Mouse (Mus musculus): ENCODE data around the gene Zfp286. TPM values are rescaled to one million over a fixed set of nuclear protein-coding genes. Genes with fewer than 3 reads are reported as not detected.
A peak's percentile ranks its signal among the peaks of the same experiment; 100 is the strongest.
"Not testable (repeated sequence)": the region's sequence is repeated elsewhere in the genome, so short reads cannot be mapped to it uniquely, and the experiment has no call there.

Gene Zfp286
- polyA plus RNA-seq, 1 experiment from 2014 or later = 31.2 TPM

GRCm38 (mm10) chr11:62760755-62761457 lies 28.4 kb downstream of the Zfp286 start:
- peaks cover 9% of the 10 kb centered on the region for H3K27me3 ChIP-seq
- no peak for ATAC-seq (ENCODE audit: low FRiP score)
- WGBS = 78% methylated on average over 9 of the region's 9 CpGs
- no peak overlapping the region for H3K9ac ChIP-seq
- no peaks in the 10 kb centered on the region for H3K36me3 ChIP-seq
- H3K4me1 ChIP-seq = peaks cover 8% of the 10 kb centered on the region; the same call in 1 of the 2 replicates
- no peak overlapping the region for H3K27ac ChIP-seq
- no peak overlapping the region for H3K4me3 ChIP-seq
- no peaks in the 10 kb centered on the region for H3K9me3 ChIP-seq (replicated peaks)
- H3K4me2 ChIP-seq (replicated peaks) = no peak overlapping the region

DNA sequence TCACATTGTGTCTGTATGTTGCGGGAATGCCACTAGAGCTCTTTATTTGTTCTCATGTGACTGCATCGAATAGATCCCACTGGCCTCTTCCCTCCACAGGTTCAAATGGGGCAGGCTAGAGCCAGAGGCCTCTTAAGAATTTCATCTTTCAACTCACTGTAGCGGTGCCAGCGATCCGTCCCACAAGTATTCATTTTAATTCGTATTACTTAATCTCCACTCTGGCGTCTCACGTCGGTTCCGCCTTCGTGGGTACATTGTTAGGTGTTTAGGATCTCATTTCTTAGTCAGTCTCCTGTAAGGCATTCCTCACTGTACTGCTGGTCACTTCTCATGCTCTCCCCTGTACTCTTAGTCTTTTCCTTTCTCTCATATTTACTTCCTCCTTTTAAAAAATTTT lies 30.8 kb downstream of the Zfp286 start:
- Histone ChIP-seq H3K9ac (no peak overlapping the region), H3K36me3 (no peaks in the 10 kb centered on the region), H3K27me3 (peaks cover 15% of the 10 kb centered on the region), H3K27ac (no peak overlapping the region), H3K4me3 (no peak overlapping the region), H3K9me3 (replicated peaks) (no peaks in the 10 kb centered on the region), H3K4me1 (peaks cover 8% of the 10 kb centered on the region; the same call in 1 of the 2 replicates), H3K4me2 (replicated peaks) (no peak overlapping the region)
- 90% methylated on average over 11 of the region's 11 CpGs for WGBS
- no peak for ATAC-seq (ENCODE audit: low FRiP score)

- Histone ChIP-seq H3K36me3 (no peaks in the 10 kb centered on the region), H3K9ac (no peak overlapping the region), H3K4me2 (replicated peaks) (no peak overlapping the region), H3K9me3 (replicated peaks) (no peaks in the 10 kb centered on the region), H3K27ac (no peak overlapping the region), H3K4me3 (no peak overlapping the region), H3K27me3 (peaks cover 15% of the 10 kb centered on the region), H3K4me1 (peaks cover 8% of the 10 kb centered on the region; the same call in 1 of the 2 replicates)
- WGBS = 77% methylated on average over 6 of the region's 6 CpGs
- ATAC-seq (ENCODE audit: low FRiP score) = no peak
Observed at GRCm38 (mm10) chr11:62757906-62758305, 31.4 kb downstream of the Zfp286 start.

GRCm38 (mm10) chr11:62757143-62757507 lies 32.1 kb downstream of the Zfp286 start:
- H3K36me3 ChIP-seq = no peaks in the 10 kb centered on the region
- peak overlapping the region; percentile 51 for H3K4me2 ChIP-seq (replicated peaks)
- peak overlapping the region; percentile 51; the same call in 1 of the 2 replicates for H3K9ac ChIP-seq
- 8% methylated on average over 7 of the region's 7 CpGs for WGBS
- H3K9me3 ChIP-seq (replicated peaks) = no peaks in the 10 kb centered on the region
- peak; percentile 71 for ATAC-seq (ENCODE audit: low FRiP score)
- peaks cover 8% of the 10 kb centered on the region; the same call in 1 of the 2 replicates for H3K4me1 ChIP-seq
- H3K4me3 ChIP-seq = peak overlapping the region; percentile 28
- H3K27ac ChIP-seq = no peak overlapping the region
- peaks cover 15% of the 10 kb centered on the region for H3K27me3 ChIP-seq

- H3K4me2 ChIP-seq (replicated peaks) = peak overlapping the region; percentile 51
- no peaks in the 10 kb centered on the region for H3K36me3 ChIP-seq
- WGBS = 7% methylated on average over 36 of the region's 36 CpGs
- H3K9me3 ChIP-seq (replicated peaks) = no peaks in the 10 kb centered on the region
- H3K27me3 ChIP-seq = peaks cover 15% of the 10 kb centered on the region
- peaks cover 8% of the 10 kb centered on the region; the same call in 1 of the 2 replicates for H3K4me1 ChIP-seq
- peak overlapping the region; percentile 51 for H3K9ac ChIP-seq
- peak overlapping the region; percentile 12; the same call in 1 of the 2 replicates for H3K27ac ChIP-seq
- ATAC-seq (ENCODE audit: low FRiP score) = peak; percentile 97
- peak overlapping the region; percentile 28 for H3K4me3 ChIP-seq
Observed at GRCm38 (mm10) chr11:62756456-62757142, 32.7 kb downstream of the Zfp286 start.

DNA sequence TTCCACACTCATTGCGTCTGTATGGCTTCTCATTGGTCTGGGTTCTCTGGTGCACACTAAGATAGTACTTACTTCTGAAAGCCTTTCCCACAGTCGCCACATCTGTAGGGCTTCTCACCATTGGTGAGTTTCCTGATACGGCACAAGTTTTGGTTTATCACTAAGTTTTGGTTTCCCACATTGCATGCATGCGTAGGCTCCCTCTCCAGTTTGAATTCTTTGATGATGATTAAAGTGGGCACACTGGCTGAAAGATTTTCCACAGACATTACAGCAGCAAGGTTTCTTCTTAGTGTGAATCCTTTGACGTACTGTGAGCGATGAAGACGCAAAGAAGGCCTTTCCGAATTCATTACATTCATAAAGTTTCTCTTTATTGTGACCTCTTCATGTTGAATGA lies 36.5 kb downstream of the Zfp286 start, which contains the start of gene Gm10428:
Gene Gm10428 (plus strand): TSS at position 321 of the 400 bp plus-strand sequence.
- no peaks in the 10 kb centered on the region for H3K36me3 ChIP-seq
- no peak within 1 kb of the TSS for H3K9ac ChIP-seq
- H3K4me1 ChIP-seq = peaks cover 8% of the 10 kb centered on the region; the same call in 1 of the 2 replicates
- H3K27ac ChIP-seq = no peak within 1 kb of the TSS
- ATAC-seq (ENCODE audit: low FRiP score) = no peak
- H3K27me3 ChIP-seq = peaks cover 13% of the 10 kb centered on the region
- H3K4me3 ChIP-seq = no peak within 1 kb of the TSS
- H3K4me2 ChIP-seq (replicated peaks) = no peak within 1 kb of the TSS
- WGBS = 90% methylated on average over 8 of the region's 8 CpGs
- H3K9me3 ChIP-seq (replicated peaks) = no peaks in the 10 kb centered on the region

DNA sequence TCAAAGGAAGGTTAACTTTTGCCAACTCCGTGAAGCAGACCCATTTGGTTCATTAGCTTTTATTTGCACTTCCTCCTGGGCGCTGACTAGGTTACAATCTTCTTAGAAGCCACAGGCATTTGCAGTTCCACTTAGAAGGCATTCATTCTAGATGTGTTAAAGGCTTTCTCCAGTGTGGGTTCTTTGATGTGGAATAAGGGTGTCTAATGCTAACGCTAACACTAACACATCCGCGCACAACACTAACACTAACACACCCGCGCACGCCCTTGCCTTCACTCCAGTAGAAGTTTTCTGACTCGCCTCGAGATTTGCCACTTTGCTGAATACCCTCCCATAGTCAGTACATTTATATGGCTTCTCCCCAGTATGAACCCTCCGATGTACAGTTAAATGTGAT lies 37.1 kb downstream of the Zfp286 start:
- H3K9me3 ChIP-seq (replicated peaks) = no peaks in the 10 kb centered on the region
- no peak overlapping the region for H3K9ac ChIP-seq
- no peak overlapping the region for H3K4me3 ChIP-seq
- no peaks in the 10 kb centered on the region for H3K36me3 ChIP-seq
- H3K27me3 ChIP-seq = peaks cover 15% of the 10 kb centered on the region
- no peak overlapping the region for H3K27ac ChIP-seq
- WGBS = 78% methylated on average over 11 of the region's 11 CpGs
- H3K4me1 ChIP-seq = peaks cover 6% of the 10 kb centered on the region; the same call in 1 of the 2 replicates
- ATAC-seq (ENCODE audit: low FRiP score) = no peak
- no peak overlapping the region for H3K4me2 ChIP-seq (replicated peaks)

DNA sequence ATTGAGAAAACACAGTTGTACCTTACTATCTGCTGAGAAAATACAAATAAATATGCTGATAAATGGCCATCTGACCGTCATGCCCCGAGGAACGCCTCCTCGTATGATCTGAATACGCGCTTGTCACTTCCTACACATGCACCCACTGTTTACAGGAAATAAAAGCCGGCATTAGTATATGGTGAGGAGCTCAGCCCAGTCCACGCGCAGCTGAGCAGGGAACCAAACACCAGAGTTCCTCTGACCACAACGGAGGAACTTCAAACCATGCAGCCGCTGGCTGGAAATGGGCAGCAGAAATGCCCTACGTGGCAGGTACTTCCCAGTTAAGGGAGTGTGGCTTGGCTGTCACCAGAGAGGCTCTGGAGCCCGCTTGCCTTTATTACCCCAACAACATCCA lies 39.8 kb downstream of the Zfp286 start:
- not testable (repeated sequence) for H3K27ac ChIP-seq
- 93% methylated on average over 13 of the region's 13 CpGs for WGBS

DNA sequence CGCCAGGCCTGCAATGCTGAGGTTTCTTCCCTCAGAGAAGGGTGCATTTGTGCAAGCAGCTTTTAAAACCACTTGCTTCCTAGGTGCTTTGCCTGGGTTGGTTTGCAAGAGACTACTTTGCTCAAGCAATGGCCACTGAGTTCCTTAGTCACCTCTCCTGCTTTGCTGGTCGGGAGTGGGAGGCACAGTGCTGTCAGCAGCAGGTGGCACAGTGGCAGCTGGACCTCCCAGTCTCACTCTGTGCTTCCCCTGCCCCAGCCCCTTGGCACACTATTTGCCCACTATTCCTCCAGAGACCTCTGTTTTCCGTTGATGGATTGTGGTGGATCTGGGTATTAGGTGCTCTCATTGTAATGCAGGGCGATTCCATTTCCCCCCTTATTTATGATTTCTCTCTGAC lies 41.2 kb downstream of the Zfp286 start:
- H3K4me1 ChIP-seq = no peaks in the 10 kb centered on the region
- no peaks in the 10 kb centered on the region for H3K9me3 ChIP-seq (replicated peaks)
- peaks cover 11% of the 10 kb centered on the region; the same call in 1 of the 2 replicates for H3K27me3 ChIP-seq
- WGBS = 73% methylated on average over 4 of the region's 4 CpGs
- no peak overlapping the region for H3K9ac ChIP-seq
- no peak overlapping the region for H3K4me3 ChIP-seq
- no peak for ATAC-seq (ENCODE audit: low FRiP score)
- no peaks in the 10 kb centered on the region for H3K36me3 ChIP-seq
- H3K27ac ChIP-seq = no peak overlapping the region
- H3K4me2 ChIP-seq (replicated peaks) = no peak overlapping the region

More for the DNA sequence above, 39.8 kb downstream of the Zfp286 start:
- peaks cover 11% of the 10 kb centered on the region; the same call in 1 of the 2 replicates for H3K27me3 ChIP-seq
- H3K4me2 ChIP-seq (replicated peaks); H3K9me3 ChIP-seq (replicated peaks); H3K4me3 ChIP-seq; H3K9ac ChIP-seq; H3K36me3 ChIP-seq; ATAC-seq (ENCODE audit: low FRiP score); H3K4me1 ChIP-seq: not testable (repeated sequence)

GRCm38 (mm10) chr11:62747227-62747626 lies 42.0 kb downstream of the Zfp286 start:
- Histone ChIP-seq H3K4me3 (no peak overlapping the region), H3K36me3 (no peaks in the 10 kb centered on the region), H3K4me2 (replicated peaks) (no peak overlapping the region), H3K27ac (no peak overlapping the region), H3K9me3 (replicated peaks) (no peaks in the 10 kb centered on the region), H3K9ac (no peak overlapping the region), H3K4me1 (no peaks in the 10 kb centered on the region), H3K27me3 (peaks cover 11% of the 10 kb centered on the region; the same call in 1 of the 2 replicates)
- WGBS = 74% methylated on average over 9 of the region's 9 CpGs
- no peak for ATAC-seq (ENCODE audit: low FRiP score)

- 2% methylated on average over 27 of the region's 27 CpGs for WGBS
- H3K9ac ChIP-seq = peak overlapping the region; percentile 24
- peaks cover 11% of the 10 kb centered on the region; the same call in 1 of the 2 replicates for H3K27me3 ChIP-seq
- H3K9me3 ChIP-seq (replicated peaks) = no peaks in the 10 kb centered on the region
- no peaks in the 10 kb centered on the region for H3K36me3 ChIP-seq
- H3K4me3 ChIP-seq = peak overlapping the region; percentile 33
- no peaks in the 10 kb centered on the region for H3K4me1 ChIP-seq
- ATAC-seq (ENCODE audit: low FRiP score) = peak; percentile 80
- H3K4me2 ChIP-seq (replicated peaks) = peak overlapping the region; percentile 58
- peak overlapping the region; percentile 5; the same call in 1 of the 2 replicates for H3K27ac ChIP-seq
Observed at GRCm38 (mm10) chr11:62746001-62746533, 43.2 kb downstream of the Zfp286 start.

GRCm38 (mm10) chr11:62744103-62744502 lies 45.2 kb downstream of the Zfp286 start:
- Histone ChIP-seq H3K9ac (no peak overlapping the region), H3K9me3 (replicated peaks) (no peaks in the 10 kb centered on the region), H3K36me3 (no peaks in the 10 kb centered on the region), H3K4me2 (replicated peaks) (no peak overlapping the region), H3K27ac (no peak overlapping the region), H3K4me1 (no peaks in the 10 kb centered on the region), H3K27me3 (peaks cover 11% of the 10 kb centered on the region; the same call in 1 of the 2 replicates), H3K4me3 (no peak overlapping the region)
- 0 out of 2 replicates have a peak, but pooled peaks have one; percentile 60 for ATAC-seq (ENCODE audit: low FRiP score)
- 45% methylated on average over 5 of the region's 5 CpGs for WGBS
